Mouse (Mus musculus) MEL (cell line): ENCODE measurements around the gene Fyn. TPM values are rescaled to one million over a fixed set of nuclear protein-coding genes. Genes with fewer than 3 reads are reported as not detected.

Source experiments
- DNase-seq: peaks from one replicate; pipeline ENCODE4 v3.0.0; 2011; ENCODE audit warnings: low read depth, low spot score
- H3K27ac ChIP-seq: 2 replicates; pipeline ENCODE4 v1.5.1; 2012; ENCODE audit warnings: low read depth, mild to moderate bottlenecking, control low read depth, low read length, moderate library complexity; ENCODE audit not compliant: control insufficient read depth
- H3K27me3 ChIP-seq, 2 experiments: fragments of 150-350 bp in 1 of 2; sonication (generic) in 1 of 2; 2 replicates each; pipeline ENCODE4 v1.6.1; 2012; ENCODE audit warnings: low read length in 2 of 2, mild to moderate bottlenecking in 2 of 2, improper control_type of control experiment in 1 of 2, moderate library complexity in 1 of 2; ENCODE audit not compliant: insufficient read depth in 2 of 2, control insufficient read depth in 1 of 2
- H3K36me3 ChIP-seq, 2 experiments: 2 replicates each; pipeline ENCODE4 v1.6.1; 2012 to 2014; ENCODE audit warnings: low read length in 2 of 2, improper control_type of control experiment in 1 of 2, inconsistent platforms in 1 of 2, mild to moderate bottlenecking in 1 of 2; ENCODE audit not compliant: insufficient read depth in 2 of 2, control insufficient read depth in 1 of 2
- H3K4me1 ChIP-seq, 2 experiments: fragments of 150-350 bp in 1 of 2; sonication (generic) in 1 of 2; 2 replicates each; pipeline ENCODE4 v1.6.1; 2012; ENCODE audit warnings: low read length in 2 of 2, improper control_type of control experiment in 1 of 2, mild to moderate bottlenecking in 1 of 2; ENCODE audit not compliant: insufficient read depth in 2 of 2, control insufficient read depth in 1 of 2
- H3K4me3 ChIP-seq, 2 experiments: fragments of 150-350 bp in 1 of 2; sonication (generic) in 1 of 2; 2 replicates each; pipeline ENCODE4 v1.5.1; 2012; ENCODE audit warnings: low read depth in 2 of 2, low read length in 2 of 2, mild to moderate bottlenecking in 2 of 2, moderate library complexity in 2 of 2, control low read depth in 1 of 2, improper control_type of control experiment in 1 of 2; ENCODE audit not compliant: control insufficient read depth in 1 of 2, insufficient read depth in 1 of 2
- H3K79me2 ChIP-seq: 2 replicates; pipeline ENCODE4 v1.6.1; 2012; ENCODE audit warnings: mild to moderate bottlenecking, low read length, moderate library complexity; ENCODE audit not compliant: control insufficient read depth, poor library complexity, insufficient read depth
- H3K9ac ChIP-seq: 2 replicates; pipeline ENCODE4 v1.6.1; 2012; ENCODE audit warnings: low read depth, mild to moderate bottlenecking, control low read depth, low read length, moderate library complexity; ENCODE audit not compliant: control insufficient read depth, poor library complexity, severe bottlenecking
- H3K9me3 ChIP-seq: fragments of 150-350 bp; sonication (generic); replicated peaks from 2 replicates; pipeline ENCODE4 v1.6.1; 2012; ENCODE audit warnings: mild to moderate bottlenecking, low read length, improper control_type of control experiment, moderate library complexity; ENCODE audit not compliant: insufficient read depth
- CHD2 ChIP-seq: IDR thresholded peaks from 2 replicates; pipeline ENCODE4 v1.6.1; 2011; ENCODE audit warnings: low read length, improper control_type of control experiment
- E2F4 ChIP-seq: IDR thresholded peaks from 2 replicates; pipeline ENCODE4 v1.6.1; 2011; ENCODE audit warnings: low read depth, low read length, improper control_type of control experiment, borderline replicate concordance
- EP300 ChIP-seq, 2 experiments: IDR thresholded peaks; 2 replicates each; pipeline ENCODE4 v1.6.1; 2011; ENCODE audit warnings: improper control_type of control experiment in 2 of 2, low read length in 2 of 2, low read depth in 1 of 2, mild to moderate bottlenecking in 1 of 2
- ETS1 ChIP-seq: IDR thresholded peaks from 2 replicates; pipeline ENCODE4 v1.6.1; 2012; ENCODE audit warnings: low read depth, mild to moderate bottlenecking, inconsistent platforms, low read length, improper control_type of control experiment, moderate library complexity
- GATA1 ChIP-seq: IDR thresholded peaks from 2 replicates; pipeline ENCODE4 v1.6.1; 2011; ENCODE audit warnings: low read depth, low read length, improper control_type of control experiment
- HCFC1 ChIP-seq: IDR thresholded peaks from 2 replicates; pipeline ENCODE4 v1.6.1; 2012; ENCODE audit warnings: low read depth, mild to moderate bottlenecking, inconsistent platforms, low read length, improper control_type of control experiment, moderate library complexity
- KAT2A ChIP-seq: conservative IDR thresholded peaks from 2 replicates; pipeline ENCODE4 v1.6.1; 2012; ENCODE audit warnings: low read depth, low read length, improper control_type of control experiment, inconsistent platforms
- MAX ChIP-seq: IDR thresholded peaks from 2 replicates; pipeline ENCODE4 v1.6.1; 2011; ENCODE audit warnings: low read length, improper control_type of control experiment
- MEF2A ChIP-seq: IDR thresholded peaks from 2 replicates; pipeline ENCODE4 v1.6.1; 2014; ENCODE audit warnings: low read depth, mild to moderate bottlenecking, inconsistent platforms, low read length, improper control_type of control experiment; ENCODE audit not compliant: poor library complexity, insufficient replicate concordance, severe bottlenecking; ENCODE audit errors: extremely low read depth
- MXI1 ChIP-seq: IDR thresholded peaks from 2 replicates; pipeline ENCODE4 v1.6.1; 2011; ENCODE audit warnings: mild to moderate bottlenecking, low read depth, low read length, improper control_type of control experiment
- NRF1 ChIP-seq: IDR thresholded peaks from 2 replicates; pipeline ENCODE4 v1.6.1; 2014; ENCODE audit warnings: low read depth, mild to moderate bottlenecking, inconsistent platforms, low read length, improper control_type of control experiment, moderate library complexity; ENCODE audit not compliant: poor library complexity, insufficient read depth, severe bottlenecking
- POLR2AphosphoS5 ChIP-seq: IDR thresholded peaks from 2 replicates; pipeline ENCODE4 v1.6.1; 2012; ENCODE audit warnings: low read depth, borderline replicate concordance, mild to moderate bottlenecking, inconsistent platforms, low read length, moderate library complexity, mixed read lengths
- RAD21 ChIP-seq: IDR thresholded peaks from 2 replicates; pipeline ENCODE4 v1.6.1; 2011; ENCODE audit warnings: mild to moderate bottlenecking, low read depth, low read length, improper control_type of control experiment
- SIN3A ChIP-seq: IDR thresholded peaks from 2 replicates; pipeline ENCODE4 v1.6.1; 2012; ENCODE audit warnings: low read length, improper control_type of control experiment, inconsistent platforms
- TBP ChIP-seq: IDR thresholded peaks from 2 replicates; pipeline ENCODE4 v1.8.0; 2011; ENCODE audit warnings: low read depth, low read length, improper control_type of control experiment
- UBTF ChIP-seq: IDR thresholded peaks from 2 replicates; pipeline ENCODE4 v1.6.1; 2012; ENCODE audit warnings: low read depth, mild to moderate bottlenecking, inconsistent platforms, low read length, improper control_type of control experiment, moderate library complexity, borderline replicate concordance; ENCODE audit not compliant: insufficient read depth
- USF2 ChIP-seq, 2 experiments: IDR thresholded peaks; 2 replicates each; pipeline ENCODE4 v1.6.1; 2011 to 2012; ENCODE audit warnings: improper control_type of control experiment in 2 of 2, low read length in 2 of 2, borderline replicate concordance in 1 of 2, inconsistent platforms in 1 of 2, low read depth in 1 of 2, mild to moderate bottlenecking in 1 of 2; ENCODE audit not compliant: insufficient read depth in 1 of 2
- ZNF384 ChIP-seq: IDR thresholded peaks from 2 replicates; pipeline ENCODE4 v1.6.1; 2012; ENCODE audit warnings: low read depth, mild to moderate bottlenecking, inconsistent platforms, low read length, improper control_type of control experiment
- polyA plus RNA-seq, 2 experiments: library from polyadenylated mRNA; stranded (reverse) in 1 of 2; unstranded in 1 of 2; fragments of >175 nt in 1 of 2; fragments of >200 nt in 1 of 2; gene quantifications; 2 replicates each; pipeline versions ENCODE4 v1.2.1 to v1.2.4; 2012; ENCODE audit warnings: low replicate concordance in 2 of 2, low read depth in 1 of 2; ENCODE audit not compliant: insufficient read length in 2 of 2, insufficient read depth in 1 of 2, missing spikeins in 1 of 2
- total RNA-seq: library from RNA; depleted of rRNA; stranded (reverse); fragments of 300-350 nt; gene quantifications from 2 replicates; pipeline ENCODE4 v1.2.3, GENCODE M21; 2012

Fyn gene
- total and polyA plus RNA-seq, 3 experiments = 0.03 TPM; not detected in 2

DNA sequence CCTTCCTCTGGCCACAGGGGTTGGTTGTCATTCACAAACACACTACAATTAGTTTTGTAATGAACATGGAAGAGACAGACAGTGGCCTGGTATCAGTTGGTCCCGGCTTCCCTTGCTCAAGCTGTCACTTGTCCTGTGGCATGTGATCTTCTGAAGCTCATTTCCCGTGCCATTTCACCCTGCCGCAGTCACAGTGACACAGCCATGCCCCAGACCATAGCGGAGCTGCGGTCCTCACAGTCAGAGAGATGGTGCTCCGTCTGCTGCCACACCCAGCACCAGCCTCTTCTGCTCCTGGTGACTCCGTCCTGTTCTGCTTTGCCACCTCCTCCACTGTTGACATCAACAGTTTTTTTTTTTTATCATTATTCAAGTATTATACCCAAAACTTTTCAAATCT is 49.7 kb downstream of the Fyn start:
- H3K9ac ChIP-seq = no peak overlapping the region
- H3K4me1 ChIP-seq = no peaks in the 10 kb centered on the region
- DNase-seq = no peak
- no peak overlapping the region for H3K4me3 ChIP-seq
- no peaks in the 10 kb centered on the region for H3K9me3 ChIP-seq
- H3K79me2 ChIP-seq = no peaks in the 10 kb centered on the region
- H3K36me3 ChIP-seq = no peaks in the 10 kb centered on the region
- TF ChIP-seq ZNF384 (no peak), SIN3A (no peak), MAX (no peak), POLR2AphosphoS5 (no peak), HCFC1 (no peak), E2F4 (no peak), ETS1 (no peak), UBTF (no peak), MEF2A (no peak), EP300 (IDR thresholded peaks at IDR 0.05; ENCODE audit: low read depth in 1 of 2, low read length in 2 of 2) (no peak), RAD21 (no peak), TBP (no peak), KAT2A (no peak), NRF1 (no peak)
- no peak overlapping the region for H3K27ac ChIP-seq
- H3K27me3 ChIP-seq = no peaks in the 10 kb centered on the region

DNA sequence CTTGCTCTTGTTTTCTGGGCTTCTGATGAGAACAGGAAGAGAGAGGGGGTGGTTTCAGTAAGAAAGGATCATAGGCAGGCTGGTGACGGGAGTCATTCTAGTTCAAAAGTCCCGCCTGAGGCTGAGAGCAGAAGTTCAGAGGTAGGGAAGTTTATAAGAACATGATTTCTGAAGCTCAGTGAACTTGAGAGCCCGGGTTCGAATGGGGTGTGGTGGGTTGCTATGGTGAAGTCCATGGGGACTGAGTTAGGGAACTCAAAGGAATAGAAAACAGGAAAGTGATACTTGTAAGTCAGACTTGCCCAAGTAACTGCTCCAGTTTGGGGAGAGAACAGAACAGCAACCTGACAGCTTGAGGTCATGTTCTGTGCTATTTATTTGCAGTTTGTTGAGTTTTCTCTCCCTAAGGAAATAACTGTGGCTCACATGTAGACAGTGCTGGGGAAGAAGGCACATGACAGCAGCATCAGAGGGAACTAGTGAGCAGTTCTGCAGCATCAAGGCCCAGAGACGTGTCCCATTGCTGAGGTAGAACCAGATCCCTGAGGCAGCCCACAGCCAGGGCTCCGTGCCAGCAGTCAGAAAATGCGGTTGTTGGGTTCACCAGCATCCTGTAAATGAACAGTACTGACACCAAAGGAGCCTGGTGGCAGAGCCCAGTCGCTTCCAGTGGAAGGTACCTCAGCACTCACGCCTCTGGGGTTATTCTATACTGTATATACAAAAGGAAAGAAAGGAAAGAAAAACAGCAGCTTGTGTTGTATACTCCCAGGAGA is 52.4 kb downstream of the Fyn start:
- H3K27ac ChIP-seq = no peak overlapping the region
- no peaks in the 10 kb centered on the region for H3K9me3 ChIP-seq
- no peak overlapping the region for H3K9ac ChIP-seq
- H3K27me3 ChIP-seq = no peaks in the 10 kb centered on the region
- H3K79me2 ChIP-seq = no peaks in the 10 kb centered on the region
- no peak for DNase-seq
- H3K4me3 ChIP-seq = no peak overlapping the region
- no peaks in the 10 kb centered on the region for H3K36me3 ChIP-seq
- H3K4me1 ChIP-seq = no peaks in the 10 kb centered on the region
- TF ChIP-seq GATA1 (no peak), MXI1 (no peak), CHD2 (no peak), HCFC1 (no peak), USF2 (IDR thresholded peaks at IDR 0.05; ENCODE audit: borderline replicate concordance in 1 of 2, insufficient read depth in 1 of 2, low read depth in 1 of 2, low read length in 2 of 2) (no peak), ETS1 (no peak)
